Mouse (Mus musculus): Measurements from ENCODE around the gene Nbr1.

The Nbr1 gene
- long read RNA-seq, experiment 1, full-length matches to known transcripts = 12 of 28 reads
- long read RNA-seq, experiment 1, partial matches to known transcripts = 11 of 28 reads
- long read RNA-seq, experiment 1, other reads (novel, unspliced or antisense) = 5 of 28 reads
- long read RNA-seq, experiment 2, full-length matches to known transcripts = 5 of 19 reads
- long read RNA-seq, experiment 2, partial matches to known transcripts = 13 of 19 reads
- long read RNA-seq, experiment 2, other reads (novel, unspliced or antisense) = 1 of 19 reads

DNA sequence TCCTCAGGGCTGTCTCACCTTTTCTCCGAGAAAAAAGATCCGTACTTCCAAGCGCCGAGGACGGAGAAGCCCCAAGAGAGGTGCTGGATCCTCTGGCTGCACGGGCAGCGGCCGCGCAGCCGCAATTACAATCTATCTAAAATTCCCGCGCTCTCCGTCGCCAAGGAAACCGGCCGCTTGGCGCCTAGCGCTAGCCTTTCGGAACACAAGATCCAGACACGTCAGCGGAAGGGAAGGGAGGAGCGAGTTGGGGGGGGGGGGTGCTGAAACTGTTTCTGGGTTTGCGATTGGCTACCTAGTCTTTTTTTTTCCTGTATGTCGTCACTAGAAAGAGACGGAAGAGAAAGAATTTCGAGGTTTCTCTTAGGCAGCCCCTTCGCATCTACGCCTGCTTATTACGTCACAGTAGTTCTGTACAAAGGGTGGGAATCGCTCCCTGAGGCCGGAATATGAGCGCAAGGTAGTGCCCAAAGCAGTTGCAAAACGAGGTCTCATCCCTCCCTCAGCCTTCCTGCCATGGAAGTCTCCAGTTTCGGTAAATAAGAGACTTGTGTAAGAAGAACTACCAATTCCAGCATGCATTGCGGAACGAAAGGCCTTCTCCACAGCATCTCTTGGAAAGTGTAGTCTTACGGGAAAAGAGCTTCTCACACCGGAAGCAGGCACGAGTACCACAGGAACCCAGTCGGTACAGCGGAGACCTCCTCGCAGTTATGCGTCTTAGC, at the start of gene Nbr1, which contains the start of gene Brca1:
Gene Nbr1 (plus strand): TSS at position 399 of the 725 bp plus-strand sequence.
Gene Brca1 (minus strand): TSS at position 205 of the 725 bp plus-strand sequence.
- intact Hi-C loops (cut with DNase I) = no loop called here

DNA sequence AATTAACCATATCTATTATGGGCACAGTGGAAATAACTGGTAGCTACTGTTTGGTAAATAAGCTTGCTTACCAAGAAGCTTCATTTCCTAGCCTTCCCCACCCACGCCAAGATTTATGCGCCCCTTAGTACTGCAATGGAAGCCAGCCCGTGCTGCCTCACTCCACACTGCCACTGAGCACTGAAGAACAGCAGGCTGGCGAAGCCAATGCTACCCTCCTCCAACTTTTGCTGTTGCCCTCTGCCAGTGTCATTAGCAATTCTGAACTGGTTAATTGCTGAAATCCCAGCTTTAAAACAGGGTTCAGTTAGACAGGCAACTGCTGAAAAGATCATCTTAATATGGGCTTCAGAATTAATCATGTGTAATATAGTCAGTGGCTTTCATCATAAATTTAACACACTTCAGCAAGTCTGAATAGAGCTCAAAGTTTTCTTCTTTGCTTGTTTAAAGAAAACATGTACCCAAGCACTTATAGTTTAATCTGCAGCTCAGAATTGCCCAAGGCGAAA, 45.6 kb upstream of the Nbr1 start:
- intact Hi-C loops (cut with DNase I) = no loop called here

DNA sequence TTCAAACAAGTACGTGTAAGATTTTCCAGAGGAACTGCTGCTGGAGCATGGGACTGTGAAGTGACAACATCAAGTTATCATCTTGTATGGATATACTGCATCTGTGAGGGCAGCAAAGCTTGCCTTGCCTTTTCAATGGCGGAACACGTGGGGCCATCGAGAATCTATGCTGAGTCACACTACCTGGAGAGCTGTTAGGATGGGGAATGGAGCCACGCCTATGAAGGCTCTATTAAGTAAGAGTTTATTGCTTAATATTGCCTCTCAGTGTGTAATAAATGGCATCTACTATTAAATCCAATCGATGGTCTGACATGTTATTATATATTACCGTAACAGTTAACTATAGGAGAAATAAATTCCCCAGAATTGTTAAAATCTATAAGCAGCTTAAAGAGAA, 44.9 kb upstream of the Nbr1 start:
- intact Hi-C loops (cut with DNase I) = no loop called here

DNA sequence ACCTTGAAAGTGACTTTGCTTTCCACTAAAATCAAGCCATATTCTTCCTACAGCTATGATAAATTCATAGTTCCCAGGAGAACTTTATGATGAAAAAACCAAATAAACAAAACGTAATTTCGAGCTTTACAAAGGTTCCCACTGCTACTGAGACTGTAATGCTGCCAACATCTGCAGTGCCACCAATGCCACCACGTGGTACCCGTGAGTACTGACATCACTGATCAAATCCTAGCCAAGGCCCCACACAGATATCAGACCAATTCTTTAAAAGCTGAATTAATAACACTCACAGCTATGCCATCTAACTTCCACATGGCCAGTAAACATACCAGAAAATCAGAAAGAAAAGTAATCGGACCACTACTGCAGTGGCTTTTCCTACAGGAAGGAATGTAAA, 33.0 kb upstream of the Nbr1 start:
- intact Hi-C loops (cut with DNase I) = loop anchor here (5.0 kb wide), 1 partner anchor 47 kb away; no protein-coding TSS in a partner anchor

DNA sequence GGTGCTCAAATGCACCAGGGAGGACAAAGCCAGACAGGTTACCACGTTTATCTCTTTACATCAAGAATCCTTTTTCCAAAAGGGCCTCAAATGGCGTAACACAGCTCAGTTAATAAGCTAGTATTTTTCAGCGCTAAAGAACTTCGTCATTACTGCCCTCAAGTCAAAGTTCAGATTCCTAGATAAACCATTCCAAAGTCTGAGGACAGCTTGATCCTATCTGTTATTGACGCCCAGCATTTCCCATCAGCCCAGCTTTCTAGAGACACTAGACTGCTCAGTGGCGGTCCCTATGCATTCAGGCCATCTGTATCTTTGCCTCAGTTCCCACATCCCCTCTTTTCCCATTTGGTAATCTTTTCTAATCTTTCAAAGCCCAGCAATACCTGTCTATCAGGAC, 32.6 kb upstream of the Nbr1 start:
- intact Hi-C loops (cut with DNase I) = loop anchor here (5.0 kb wide), 1 partner anchor 47 kb away; no protein-coding TSS in a partner anchor

DNA sequence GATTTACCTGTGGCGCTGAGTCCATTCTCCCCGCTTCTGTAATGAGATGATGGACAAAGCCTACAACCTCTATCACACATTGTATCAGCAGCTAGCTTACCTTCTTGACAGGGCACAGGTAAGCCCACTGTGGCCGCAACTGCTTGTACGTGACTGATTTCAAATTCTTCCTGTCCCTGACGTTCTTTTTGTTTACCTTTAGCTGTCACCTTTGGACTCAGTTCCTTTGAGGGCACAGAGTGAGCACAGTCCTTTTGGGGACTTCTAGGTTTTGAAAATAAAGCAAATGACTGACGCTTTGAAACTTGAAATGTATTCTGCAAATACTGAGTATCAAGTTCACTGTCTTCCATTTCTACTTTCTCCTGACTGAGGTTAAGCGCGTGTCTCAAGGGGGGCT, 27.5 kb upstream of the Nbr1 start:
- intact Hi-C loops (cut with DNase I) = no loop called here

DNA sequence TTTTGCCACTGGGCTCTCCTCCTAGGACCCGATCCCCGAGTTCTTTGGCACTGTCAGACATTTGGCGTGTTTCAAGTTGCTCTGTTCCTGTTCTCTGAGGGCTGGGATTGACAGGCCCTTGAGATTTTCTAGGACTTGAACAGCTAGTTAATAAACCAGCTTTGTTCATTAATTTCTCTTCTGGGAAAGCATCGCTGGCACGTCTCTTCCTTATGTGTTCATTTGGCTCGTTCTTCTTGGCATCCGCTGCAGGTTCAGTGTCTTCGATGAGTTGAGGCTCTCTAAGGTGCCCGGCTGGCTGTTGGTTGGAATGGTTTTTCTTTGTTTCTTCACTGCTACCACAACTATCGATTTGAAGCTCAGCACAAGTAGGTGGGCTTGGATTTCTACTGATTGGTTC, 26.9 kb upstream of the Nbr1 start:
- intact Hi-C loops (cut with DNase I) = no loop called here

DNA sequence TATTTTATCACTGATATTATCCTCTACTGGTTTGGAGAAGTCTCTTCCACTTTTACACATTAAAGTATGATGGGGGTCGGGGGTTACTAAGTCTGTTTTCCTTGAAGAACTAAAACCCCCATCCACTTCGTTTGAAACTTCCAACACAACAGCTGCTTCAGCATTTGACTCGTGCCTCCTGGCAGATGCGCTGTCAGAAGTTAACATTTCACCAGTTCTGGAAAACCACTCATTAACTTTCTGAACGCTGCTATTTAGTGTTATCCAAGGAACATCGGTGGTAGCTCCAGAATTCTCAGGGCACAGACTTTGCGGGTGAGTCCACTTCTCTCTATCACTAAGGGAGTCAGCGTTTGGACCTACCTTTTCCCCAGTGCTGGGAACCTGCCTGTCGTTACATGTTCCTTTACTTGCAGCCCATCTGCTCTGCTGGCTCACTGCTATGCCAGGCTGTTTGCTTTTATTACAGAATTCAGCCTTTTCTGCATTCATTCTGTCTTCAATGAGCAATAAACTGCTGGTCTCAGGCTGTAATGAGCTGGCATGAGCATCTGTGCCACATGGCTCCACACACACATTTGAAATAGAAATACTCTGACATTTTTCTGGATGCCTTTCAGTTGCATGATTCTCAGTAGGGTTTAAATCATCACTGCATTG, 25.9 kb upstream of the Nbr1 start:
- intact Hi-C loops (cut with DNase I) = no loop called here

DNA sequence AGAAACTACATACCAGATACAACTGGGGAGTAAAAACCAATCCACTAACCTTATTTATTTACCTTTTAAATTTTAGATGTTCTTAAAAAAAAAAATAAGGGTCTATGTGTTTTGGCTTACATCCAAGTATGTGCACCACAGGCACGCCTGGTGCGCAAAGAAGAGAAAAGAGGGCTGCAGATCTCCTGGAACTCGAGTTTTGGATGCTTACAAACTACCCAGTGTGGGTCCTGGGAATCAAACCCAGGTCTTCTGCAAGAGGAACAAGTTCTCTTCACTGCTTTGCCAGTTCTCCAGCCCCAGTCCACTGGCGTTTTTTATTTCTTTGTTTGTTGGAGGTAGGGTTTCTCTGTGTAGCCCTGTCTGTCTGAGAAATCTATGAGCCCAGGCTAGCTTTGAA, 25.3 kb upstream of the Nbr1 start:
- intact Hi-C loops (cut with DNase I) = no loop called here

DNA sequence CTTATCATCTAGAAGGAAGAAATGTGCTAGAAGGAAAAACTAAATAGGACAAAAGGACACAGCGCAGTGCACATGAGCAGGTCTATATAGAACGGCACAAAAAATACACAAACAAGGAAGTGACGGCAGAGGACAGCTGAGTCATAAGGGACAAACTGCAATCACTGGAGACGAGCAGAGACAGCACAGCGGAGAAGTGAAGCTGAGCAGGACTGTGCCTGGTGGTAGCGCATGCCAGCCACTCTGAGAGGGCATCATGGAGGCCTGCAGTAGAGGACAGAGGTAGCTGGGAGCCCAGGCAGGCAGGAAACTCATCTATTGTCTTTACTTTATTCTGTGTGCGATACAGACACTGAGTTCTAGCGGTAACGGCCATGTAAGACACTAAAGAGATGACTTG, 8.4 kb upstream of the Nbr1 start:
- intact Hi-C loops (cut with DNase I) = no loop called here

DNA sequence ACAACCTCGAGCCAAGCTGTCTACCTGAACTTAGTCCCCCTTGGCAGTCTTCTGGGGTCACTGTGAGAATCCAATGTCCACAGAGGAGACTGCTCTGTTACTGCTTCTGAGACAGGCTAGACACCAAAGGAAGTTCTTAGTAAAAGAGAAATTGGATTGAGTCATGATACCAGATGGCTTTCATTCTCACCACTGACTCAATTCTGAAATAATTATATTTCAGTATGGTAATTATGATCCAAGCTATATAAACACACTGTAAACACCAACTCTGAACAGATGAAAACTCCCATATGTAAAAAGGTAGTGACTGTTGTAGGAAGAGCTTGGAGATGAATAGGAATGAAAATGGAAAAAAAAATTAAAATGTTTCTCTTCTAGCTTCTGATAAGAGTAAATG, 7.8 kb upstream of the Nbr1 start:
- intact Hi-C loops (cut with DNase I) = no loop called here

DNA sequence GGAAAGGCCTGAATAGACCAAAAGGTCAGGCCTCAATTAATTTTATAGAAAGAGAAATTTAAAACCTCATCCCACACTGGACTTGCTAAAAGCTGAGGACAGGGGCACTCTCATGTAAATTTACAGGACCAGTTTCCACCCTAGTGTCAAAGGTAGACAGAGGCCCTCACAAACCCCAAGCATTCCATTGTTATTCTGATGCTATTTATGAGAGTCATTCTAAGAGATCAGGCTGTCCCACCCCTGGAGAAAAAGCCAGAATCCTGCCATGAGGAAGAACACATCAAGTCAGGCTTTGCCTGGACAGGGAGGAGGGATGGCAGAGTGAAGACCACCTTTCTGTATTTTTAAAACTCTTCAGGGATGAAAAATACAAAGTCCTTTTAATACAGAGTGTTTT, 3.4 kb upstream of the Nbr1 start:
- intact Hi-C loops (cut with DNase I) = loop anchor here (5.0 kb wide), 1 partner anchor 81 kb away; the partner anchor contains the start of gene Vat1

DNA sequence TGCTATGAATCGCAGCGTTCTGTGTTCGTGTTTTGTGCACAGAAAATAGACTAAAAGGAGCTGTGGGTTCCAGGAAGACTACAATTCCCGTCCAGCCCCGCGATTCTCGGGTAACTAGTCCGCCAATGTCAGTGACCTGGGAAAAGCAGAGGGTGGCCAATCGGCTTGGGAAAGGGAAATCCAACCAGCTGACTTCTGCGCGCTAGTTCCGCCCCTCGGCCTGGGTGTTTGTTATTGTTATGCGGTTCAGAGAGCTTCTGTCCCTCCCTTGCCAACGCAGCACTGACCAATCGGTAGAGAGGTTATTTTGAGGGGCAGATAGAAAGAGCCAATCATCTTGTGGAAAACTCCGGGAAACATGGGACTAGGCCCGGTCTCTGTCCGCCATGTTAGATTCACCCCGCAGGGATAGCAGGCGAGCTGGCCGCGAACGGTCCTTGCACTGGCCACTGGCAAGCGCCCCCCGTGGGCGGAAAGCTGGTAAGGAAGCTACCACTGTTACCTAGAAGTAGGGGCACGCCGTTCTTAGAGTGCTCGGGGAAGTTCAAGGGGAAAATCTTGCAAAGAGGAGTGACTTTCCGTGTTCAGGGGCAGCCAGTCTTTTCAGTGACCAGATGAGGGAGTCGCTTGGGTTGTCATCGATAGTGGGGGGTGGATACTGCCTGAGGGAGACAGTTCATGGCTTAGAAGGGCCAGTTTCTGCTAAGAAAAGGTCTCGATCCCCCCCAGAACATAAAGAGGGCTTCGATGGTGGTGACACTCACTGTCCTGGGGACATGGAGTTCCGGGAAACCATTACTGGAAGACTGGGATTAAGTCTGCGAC, 739 bp downstream of the Nbr1 start:
- intact Hi-C loops (cut with DNase I) = no loop called here

DNA sequence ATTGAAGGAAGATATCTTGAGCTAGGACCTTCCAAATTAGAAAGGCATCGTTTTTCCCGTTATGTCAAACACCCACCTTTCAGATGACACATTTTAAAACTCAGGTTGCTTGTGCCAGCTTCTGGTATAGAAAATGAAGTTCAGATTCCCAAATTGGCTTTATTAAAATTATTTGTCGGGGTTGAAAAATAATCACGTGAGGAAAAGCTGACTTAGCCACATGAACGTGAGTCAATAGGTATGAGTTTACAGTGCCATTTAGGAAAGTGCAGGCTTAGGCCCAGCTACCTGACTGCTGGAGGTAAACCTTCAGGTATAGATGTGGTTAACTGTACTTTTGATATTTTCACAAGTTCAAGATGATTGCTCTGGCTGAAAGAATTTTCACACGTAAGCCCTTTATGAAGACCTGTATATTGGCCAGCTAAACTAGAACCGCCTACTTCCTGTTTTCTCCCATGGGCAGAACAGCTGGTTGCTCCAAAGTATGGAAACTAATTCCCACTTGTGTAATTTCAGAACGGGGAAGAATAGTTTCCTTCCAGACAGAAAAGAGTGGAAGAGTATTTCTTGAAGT, 1.5 kb downstream of the Nbr1 start:
- intact Hi-C loops (cut with DNase I) = no loop called here

DNA sequence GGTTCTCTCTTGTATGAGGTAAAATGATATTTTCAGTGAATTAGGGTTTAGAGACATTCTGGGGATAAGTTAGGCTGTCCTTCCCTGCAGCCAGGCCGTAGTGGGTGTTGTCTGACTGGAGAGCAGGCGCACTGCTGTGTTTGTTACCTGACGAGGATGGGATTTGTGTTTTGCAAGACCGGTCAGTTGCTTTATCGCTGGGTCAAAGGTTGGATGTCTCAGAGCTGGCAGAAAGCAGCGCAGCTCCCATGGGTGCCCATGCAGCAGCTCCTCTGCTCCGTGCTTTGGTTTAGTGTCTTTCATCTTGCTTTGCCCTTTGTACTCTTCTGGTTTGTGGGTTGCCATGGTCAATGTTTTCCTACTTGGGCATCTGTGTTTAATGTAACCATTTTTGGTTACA, 4.6 kb downstream of the Nbr1 start:
- intact Hi-C loops (cut with DNase I) = no loop called here

DNA sequence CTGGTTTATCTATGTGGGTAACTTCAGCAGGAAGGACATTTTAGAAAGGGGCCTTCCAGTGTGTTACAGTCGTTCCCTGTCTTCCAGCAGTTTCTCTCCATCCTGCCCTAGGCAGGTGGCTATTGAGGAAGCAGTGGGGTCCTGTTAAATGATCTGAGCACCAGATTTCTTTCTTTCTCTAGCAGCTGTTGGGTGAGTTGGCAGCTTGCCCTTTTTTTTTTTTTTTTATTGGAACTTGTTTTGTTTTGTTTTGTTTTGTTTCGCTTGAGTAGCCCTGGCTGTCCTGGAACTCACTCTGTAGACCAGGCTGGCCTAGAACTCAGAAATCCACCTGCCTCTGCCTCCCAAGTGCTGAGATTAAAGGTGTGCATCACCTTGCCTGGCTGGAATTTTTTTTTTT, 5.0 kb downstream of the Nbr1 start:
- intact Hi-C loops (cut with DNase I) = no loop called here

DNA sequence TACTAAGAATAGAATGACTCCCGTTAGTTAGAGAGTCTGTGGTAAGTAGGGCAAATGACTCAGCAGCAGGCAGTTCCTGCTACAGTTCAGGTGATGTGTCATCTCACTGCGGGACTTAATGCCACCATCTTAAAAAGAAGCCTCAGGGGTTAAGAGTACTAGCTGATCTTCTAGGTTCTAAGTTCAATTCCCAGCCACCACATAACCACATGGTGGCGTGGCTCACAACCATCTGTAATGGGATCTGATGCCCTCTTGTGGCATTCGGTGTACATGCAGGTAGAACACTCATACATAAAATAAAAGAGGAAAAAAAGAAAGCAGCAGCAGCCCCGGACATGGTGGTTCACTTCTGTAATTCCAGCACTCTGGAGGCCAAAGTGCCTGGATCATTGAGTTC, 10.4 kb downstream of the Nbr1 start:
- intact Hi-C loops (cut with DNase I) = no loop called here

DNA sequence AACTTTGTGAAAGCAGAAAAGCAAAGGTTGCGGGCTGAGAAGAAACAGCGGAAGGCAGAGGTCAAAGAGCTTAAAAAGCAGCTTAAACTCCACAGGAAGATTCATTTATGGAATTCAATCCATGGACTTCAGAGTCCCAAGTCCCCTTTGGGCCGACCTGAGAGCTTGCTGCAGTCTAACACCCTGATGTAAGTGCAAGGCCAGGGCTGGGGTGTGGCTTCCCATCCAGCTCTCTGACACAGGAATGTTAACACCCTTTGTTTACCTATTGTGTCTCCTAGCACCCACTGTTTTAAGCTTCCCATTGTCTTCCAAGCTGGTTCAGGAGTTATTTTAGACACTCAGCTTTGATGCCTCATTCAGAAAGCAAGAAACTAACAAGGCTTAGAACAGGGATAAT, 16.5 kb downstream of the Nbr1 start:
- intact Hi-C loops (cut with DNase I) = no loop called here

DNA sequence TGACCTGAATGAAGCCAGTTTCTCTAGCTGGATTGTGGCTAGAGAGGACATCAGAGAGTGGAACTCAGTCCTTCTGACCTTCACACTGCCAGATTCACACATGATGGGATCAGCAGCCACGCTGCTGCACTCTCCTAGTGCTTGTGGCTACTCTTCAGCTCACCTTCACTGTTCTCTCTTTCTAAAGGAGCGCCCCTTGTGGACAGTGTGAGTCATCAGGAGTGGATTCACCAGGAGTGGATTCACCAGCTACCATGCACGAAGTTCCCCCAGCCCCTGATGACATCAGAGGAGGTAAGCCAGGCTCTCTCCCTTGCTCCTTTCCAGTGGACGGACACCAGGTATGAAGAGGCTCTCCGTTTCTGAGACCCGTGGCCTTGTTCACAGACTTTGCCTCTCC, 24.2 kb downstream of the Nbr1 start:
- intact Hi-C loops (cut with DNase I) = no loop called here

DNA sequence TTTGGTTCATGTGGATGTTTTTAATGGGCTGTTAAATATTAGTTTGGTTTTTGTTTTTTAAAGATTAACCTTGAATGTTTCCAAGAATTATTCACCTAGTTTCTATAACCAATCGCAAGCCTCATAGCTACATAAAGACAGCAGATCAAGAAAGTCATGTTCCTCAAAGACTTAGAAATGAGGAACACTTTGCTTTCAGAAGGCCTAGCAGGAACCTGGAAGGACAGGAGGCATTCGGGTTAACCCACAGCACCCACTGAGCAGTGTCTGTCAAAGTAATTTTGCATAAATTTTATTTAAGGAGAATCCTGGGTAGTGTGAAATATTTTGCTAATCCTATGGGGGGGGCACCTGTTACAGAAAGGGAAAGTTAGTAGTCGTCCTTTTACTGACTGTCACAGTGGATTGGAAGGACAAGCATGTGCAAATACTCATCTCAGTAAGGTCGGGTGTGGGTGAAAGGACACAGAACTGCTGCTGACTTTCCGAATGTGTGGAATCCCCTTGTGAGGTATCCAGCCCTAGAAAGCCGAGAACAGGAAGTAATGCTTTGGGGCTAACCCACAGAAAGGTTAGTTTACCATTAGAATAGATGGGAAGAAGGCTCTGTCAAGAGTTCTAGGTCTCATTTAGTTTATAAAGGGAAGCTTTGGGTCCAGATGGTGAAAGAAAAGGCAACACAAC, 29.3 kb downstream of the Nbr1 start:
- intact Hi-C loops (cut with DNase I) = no loop called here

All from adrenal gland (tissue).